Mouse (Mus musculus) macrophage (primary cell): ENCODE data around the gene Ddx25. TPM values are rescaled to one million over a fixed set of nuclear protein-coding genes. Genes with fewer than 3 reads are reported as not detected.

Source experiments
- H3K27ac ChIP-seq: fragments of 350-480 bp; formaldehyde crosslinking; 2 replicates; pipeline ENCODE4 v1.9.0; 2021
- H3K36me3 ChIP-seq: fragments of 350-480 bp; formaldehyde crosslinking; 2 replicates; pipeline ENCODE4 v1.9.0; 2021; ENCODE audit errors: inconsistent target
- H3K4me3 ChIP-seq: fragments of 350-480 bp; formaldehyde crosslinking; 2 replicates; pipeline ENCODE4 v1.9.0; 2021; ENCODE audit errors: inconsistent target
- H3K79me2 ChIP-seq: fragments of 350-480 bp; formaldehyde crosslinking; 2 replicates; pipeline ENCODE4 v1.9.0; 2021; ENCODE audit errors: inconsistent target
- whole genome bisulfite sequencing: methylation state at CpG from one replicate; pipeline ENCODE4 v1.1.7; 2026; ENCODE audit warnings: inconsistent platforms; ENCODE audit not compliant: missing documents; 5-methylcytosine and 5-hydroxymethylcytosine counted together
- polyA plus RNA-seq: library from polyadenylated mRNA; stranded (reverse); fragments of 250-400 nt; gene quantifications from 3 replicates; pipeline ENCODE4 v1.2.4, GENCODE M21; 2018; ENCODE audit warnings: inconsistent platforms
- total RNA-seq, 78 experiments: library from RNA; depleted of rRNA; stranded (reverse); fragments of 250-400 nt; gene quantifications; 1 replicate in 9 of 78; 2 replicates in 24 of 78; 3 replicates in 43 of 78; 4 replicates in 2 of 78; pipeline ENCODE4 v1.2.4; 2018; ENCODE audit warnings: inconsistent platforms in 56 of 78

Gene Ddx25
- total RNA-seq (2018; cell fraction: chromatin; rRNA removed): not detected
- total RNA-seq (2018; cell fraction: cytosol; rRNA removed): not detected
- not detected for total RNA-seq (2018; cell fraction: nucleus; rRNA removed)
- polyA plus RNA-seq: not detected in 3 replicates

DNA sequence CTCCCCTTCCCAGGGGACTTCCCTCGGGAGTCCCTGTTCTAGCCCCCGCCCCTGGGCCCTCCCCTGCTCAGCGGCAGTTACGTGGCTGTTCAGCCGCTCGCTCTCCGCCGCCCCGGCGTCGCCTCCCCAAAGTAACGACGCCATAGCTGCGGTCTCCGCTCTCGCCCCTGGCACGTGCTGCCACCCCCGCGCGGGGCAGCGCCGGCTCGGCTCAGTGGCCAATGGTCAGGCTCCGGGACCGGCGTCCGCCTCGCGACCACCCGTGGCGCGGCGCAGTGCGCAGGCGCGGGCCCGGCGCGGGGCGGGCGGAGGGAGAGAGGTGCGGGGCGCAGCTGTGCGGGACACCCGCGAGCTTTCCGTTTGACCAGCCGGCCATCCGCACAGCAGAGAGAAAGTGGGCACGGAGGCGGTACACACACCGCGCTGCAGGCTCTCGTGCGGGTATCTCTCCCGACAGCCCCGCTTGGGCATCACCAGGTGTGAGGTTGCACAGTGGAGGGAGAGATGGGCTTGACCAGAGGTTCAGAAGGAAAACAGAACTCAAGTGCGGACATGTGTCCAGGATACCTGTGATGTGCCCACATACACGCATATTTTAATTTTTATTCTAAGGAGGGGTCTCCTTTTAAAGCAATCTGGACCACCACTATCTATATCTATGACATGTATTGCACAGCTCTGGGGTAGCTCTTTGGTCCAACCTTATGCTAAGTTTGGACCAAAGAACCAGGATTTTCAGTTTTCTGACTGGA lies at the start of gene Ddx25, which contains the start of gene Pus3:
Gene Ddx25 (minus strand): TSS at position 272 of the 752 bp plus-strand sequence.
Gene Pus3 (plus strand): TSS at position 339 of the 752 bp plus-strand sequence.
- Histone ChIP-seq H3K27ac (peak within 1 kb of the TSS; percentile 15; the same call in 1 of the 2 replicates), H3K36me3 (no peaks in the 10 kb centered on the region), H3K79me2 (peaks cover 41% of the 10 kb centered on the region), H3K4me3 (peak within 1 kb of the TSS; percentile 90)
- WGBS: 4% methylated on average over 49 of the region's 59 CpGs

DNA sequence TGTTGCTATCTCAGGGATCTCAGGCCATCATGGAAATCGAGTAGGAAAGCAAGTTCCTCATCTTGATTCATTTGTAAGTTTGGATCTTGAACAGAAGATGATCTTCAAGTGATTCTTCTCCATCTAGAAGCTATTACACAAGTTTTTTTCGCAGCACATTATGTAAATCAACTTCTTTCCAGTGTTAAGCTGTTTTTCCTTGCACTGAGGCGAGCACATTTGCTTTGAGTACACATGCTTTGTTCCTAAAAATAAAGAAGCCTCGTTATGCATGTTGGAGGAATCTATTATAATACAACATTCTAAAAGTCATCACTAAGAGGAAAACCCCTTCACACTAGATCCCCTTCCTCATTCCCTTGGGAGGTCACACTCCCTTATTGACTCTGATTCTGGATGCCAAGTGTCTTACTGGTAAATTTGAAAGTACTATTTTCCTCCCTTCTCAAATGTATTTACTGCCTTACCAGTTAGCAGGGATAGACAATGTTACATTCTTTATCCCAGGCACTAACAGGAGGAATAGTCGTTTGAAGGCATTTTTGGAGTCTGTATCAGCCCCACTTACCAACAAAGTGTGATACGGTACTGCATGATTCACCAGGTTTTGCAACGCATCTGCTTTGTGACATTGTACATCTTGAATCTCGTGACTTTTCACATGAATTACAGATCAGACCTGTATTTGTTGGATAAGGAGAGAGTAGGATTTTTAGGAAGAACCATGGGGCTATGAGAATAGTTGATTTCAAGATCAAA lies 49.5 kb upstream of the Ddx25 start:
- no peaks in the 10 kb centered on the region for H3K79me2 ChIP-seq
- H3K27ac ChIP-seq: no peak overlapping the region
- no peak overlapping the region for H3K4me3 ChIP-seq
- 84% methylated on average over 8 of the region's 8 CpGs for WGBS
- no peaks in the 10 kb centered on the region for H3K36me3 ChIP-seq

DNA sequence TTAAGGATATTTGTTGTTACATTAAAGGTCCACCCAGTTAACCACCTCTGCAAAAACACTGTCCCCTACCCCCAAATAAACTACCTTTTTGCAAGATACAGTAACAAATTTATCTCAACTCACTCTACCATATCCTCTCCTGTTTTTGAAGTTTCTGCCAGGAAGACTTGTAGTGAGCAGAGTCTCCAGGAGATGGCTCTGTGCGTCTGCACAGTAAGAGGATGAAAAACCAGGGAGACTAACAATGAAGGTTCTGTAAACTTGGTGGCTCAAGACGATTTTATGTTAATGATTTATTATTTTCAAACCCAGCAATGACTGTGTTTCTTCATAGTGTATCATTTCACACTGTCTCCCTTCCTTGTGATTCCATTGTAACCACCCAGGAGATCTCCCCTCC lies 34.6 kb upstream of the Ddx25 start:
- Histone ChIP-seq H3K27ac (no peak overlapping the region), H3K36me3 (no peaks in the 10 kb centered on the region), H3K4me3 (no peak overlapping the region), H3K79me2 (no peaks in the 10 kb centered on the region)
- 12% methylated on average over 2 of the region's 2 CpGs for WGBS

DNA sequence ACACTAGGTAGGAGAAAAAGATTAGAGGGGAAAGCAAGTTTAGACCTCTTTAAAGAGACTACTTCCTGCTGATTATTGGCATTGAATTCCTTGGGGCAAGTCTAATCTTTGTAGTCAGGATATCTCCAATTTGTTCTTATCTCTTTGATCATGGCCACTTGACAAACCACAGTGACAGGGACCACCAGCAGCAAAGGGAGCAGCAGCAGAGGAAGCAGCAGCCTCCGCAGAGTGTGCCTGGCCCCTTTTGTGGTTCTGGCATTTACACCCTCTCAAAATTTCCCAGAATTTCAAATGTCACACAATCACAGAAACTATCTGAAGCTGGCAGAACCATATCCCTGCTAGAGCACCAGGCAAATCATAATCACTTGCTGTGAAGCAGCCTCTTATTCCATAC lies 29.3 kb upstream of the Ddx25 start:
- Histone ChIP-seq H3K36me3 (no peaks in the 10 kb centered on the region), H3K27ac (no peak overlapping the region), H3K4me3 (no peak overlapping the region), H3K79me2 (no peaks in the 10 kb centered on the region)
- WGBS: 25% methylated on average over 1 of the region's 1 CpGs

DNA sequence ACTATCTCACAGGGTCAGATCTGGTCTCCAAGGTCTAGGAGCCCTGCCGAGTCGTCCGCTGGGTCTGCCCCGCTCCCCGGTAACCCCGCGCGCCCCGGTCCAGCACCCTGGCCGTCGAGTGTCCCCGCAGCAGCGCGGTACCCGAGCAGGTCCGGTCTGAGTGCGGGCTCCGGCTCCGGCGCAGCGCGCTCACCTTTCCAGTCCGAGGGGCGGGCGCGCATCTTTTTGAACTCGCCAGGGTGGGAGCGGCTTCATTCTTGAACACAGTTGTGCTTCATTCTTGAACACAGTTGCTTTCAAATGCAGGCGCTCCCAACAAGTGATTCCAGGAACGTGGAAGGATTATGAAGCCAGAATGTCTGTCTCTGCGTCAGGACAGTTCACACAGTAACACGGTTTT lies 16.1 kb upstream of the Ddx25 start:
- H3K79me2 ChIP-seq: peaks cover 2% of the 10 kb centered on the region; the same call in 1 of the 2 replicates
- no peak overlapping the region for H3K27ac ChIP-seq
- WGBS: 19% methylated on average over 31 of the region's 32 CpGs
- H3K36me3 ChIP-seq: no peaks in the 10 kb centered on the region
- H3K4me3 ChIP-seq: no peak overlapping the region

DNA sequence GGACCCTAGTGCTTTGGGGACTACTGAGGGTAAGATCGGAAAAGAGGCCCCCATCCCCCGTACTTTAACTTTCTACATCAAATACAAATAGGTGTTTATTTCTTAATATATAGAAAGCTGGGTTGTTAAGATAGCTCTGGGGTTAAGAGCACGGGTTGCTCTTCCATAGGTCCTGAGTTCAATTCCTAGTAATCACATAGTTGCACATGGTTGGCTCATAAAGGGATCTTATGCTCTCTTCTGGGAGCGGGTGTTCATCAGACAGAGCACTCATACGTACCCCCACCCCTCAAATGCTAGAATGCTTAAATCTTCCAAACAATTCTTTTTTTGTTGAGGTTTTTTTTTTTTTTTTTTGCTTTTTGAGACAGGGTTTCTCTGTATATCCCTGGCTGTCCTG lies 12.3 kb upstream of the Ddx25 start:
- H3K27ac ChIP-seq: peak overlapping the region; percentile 25; the same call in 1 of the 2 replicates
- H3K4me3 ChIP-seq: peak overlapping the region; percentile 77
- peaks cover 4% of the 10 kb centered on the region; the same call in 1 of the 2 replicates for H3K36me3 ChIP-seq
- WGBS: 22% methylated on average over 5 of the region's 5 CpGs
- peaks cover 34% of the 10 kb centered on the region for H3K79me2 ChIP-seq

DNA sequence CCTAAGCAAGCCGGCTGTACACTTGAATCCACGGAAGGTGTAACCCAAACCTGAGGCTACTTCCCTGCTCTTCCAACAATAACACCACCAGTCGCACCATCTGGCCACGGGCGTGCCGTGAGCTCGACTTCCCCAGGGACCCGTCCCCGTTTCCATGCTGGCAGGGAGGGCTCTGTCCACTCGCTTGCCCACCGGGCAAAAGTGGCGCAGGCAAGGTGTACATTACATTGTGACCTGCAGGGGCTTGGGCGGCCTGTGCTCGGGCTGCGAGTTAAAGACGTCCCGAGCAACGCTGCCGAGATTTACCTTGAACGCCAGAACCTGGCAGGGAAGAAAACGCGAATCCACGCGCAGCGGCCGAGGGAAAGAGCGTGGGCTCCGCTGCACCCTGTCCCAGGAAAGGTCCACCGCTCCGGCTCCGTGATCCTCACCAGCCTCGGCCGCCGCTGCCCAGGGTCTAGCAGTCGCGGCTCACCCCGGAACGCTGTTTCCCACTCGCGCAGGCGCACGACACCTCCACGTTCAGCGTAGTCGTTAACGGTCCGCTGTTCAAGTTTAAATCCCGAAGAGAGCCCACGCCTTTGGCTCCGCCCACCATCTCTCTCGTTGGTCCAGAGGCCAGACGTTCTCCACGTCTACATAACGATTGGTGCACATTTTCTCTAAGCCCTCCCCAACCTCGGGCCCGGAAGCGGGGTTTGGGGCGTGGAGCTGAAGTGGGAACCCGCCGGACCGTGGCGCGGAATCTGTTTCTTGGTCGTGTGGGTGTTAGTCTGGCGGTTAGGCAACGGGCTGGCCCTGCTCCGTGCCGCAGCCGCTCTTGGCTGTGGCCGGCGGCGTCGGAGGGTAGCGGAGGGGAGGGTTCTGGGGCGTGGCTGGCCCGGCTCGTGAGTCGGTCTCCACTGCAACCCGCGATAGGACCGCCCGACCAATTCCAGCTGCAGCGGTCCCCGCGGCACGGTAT lies 11.5 kb upstream of the Ddx25 start, which contains the start of the genes Pate2 and Hyls1:
Gene Pate2 (plus strand): TSS at position 714 of the 964 bp plus-strand sequence.
Gene Hyls1 (minus strand): TSS at position 828 of the 964 bp plus-strand sequence.
- WGBS: under 1% methylated on average over 79 of the region's 86 CpGs
- Histone ChIP-seq H3K27ac (peak within 1 kb of the TSS; percentile 61), H3K79me2 (peaks cover 40% of the 10 kb centered on the region), H3K36me3 (peaks cover 4% of the 10 kb centered on the region; the same call in 1 of the 2 replicates), H3K4me3 (peak within 1 kb of the TSS; percentile 77)

DNA sequence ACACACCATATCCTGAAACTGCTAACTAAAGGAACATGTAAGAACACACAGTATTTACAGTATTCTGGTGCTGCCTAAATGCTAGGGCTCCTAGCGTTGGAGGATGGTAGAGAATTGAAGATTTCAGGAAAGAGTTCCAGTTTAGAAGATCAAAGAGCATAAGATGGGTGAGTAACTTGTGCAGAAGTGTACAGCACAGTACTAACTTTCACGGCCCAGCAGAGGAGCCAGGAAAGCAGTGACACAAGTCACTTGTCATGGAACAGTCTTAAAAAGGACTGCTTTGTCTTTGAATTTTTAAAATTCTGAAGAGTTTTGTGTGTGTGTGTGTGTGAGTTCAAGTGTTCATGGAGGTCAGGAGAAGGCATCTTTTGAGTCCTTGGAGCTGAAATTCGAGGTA lies 9.7 kb upstream of the Ddx25 start:
- H3K36me3 ChIP-seq: peaks cover 4% of the 10 kb centered on the region; the same call in 1 of the 2 replicates
- H3K27ac ChIP-seq: no peak overlapping the region
- WGBS: 97% methylated on average over 3 of the region's 3 CpGs
- peaks cover 59% of the 10 kb centered on the region for H3K79me2 ChIP-seq
- no peak overlapping the region for H3K4me3 ChIP-seq

DNA sequence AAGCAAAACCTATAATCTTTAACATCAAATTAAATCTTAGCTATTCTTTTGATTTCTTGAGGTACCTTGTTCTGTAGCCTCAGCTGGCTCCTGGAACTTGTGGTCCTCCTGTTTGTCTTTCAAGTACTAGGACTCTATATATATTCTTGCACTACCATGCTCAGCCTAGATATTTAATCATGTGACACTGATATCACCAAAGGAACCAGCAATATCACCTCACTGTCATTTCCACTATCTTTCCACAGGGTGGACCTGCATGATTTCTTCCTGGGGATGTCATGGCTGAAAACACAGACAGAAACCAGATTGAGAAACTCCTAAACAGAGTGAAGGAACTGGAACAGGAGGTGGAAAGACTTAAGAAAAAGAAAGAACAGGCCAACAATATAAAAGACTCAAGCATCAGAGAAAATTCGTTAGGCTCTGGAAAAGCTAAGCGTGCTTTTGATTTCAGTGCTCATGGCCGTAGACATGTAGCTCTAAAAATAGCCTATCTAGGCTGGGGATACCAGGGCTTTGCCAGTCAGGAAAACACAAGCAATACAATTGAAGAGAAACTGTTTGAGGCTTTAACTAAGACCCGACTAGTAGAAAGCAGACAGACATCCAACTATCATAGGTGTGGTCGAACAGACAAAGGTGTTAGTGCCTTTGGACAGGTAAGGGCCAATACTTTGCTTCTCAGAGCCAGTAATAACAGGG lies 6.4 kb upstream of the Ddx25 start:
- no peak overlapping the region for H3K27ac ChIP-seq
- no peak overlapping the region for H3K4me3 ChIP-seq
- peaks cover 92% of the 10 kb centered on the region for H3K79me2 ChIP-seq
- WGBS: 97% methylated on average over 5 of the region's 5 CpGs
- H3K36me3 ChIP-seq: peaks cover 4% of the 10 kb centered on the region; the same call in 1 of the 2 replicates

DNA sequence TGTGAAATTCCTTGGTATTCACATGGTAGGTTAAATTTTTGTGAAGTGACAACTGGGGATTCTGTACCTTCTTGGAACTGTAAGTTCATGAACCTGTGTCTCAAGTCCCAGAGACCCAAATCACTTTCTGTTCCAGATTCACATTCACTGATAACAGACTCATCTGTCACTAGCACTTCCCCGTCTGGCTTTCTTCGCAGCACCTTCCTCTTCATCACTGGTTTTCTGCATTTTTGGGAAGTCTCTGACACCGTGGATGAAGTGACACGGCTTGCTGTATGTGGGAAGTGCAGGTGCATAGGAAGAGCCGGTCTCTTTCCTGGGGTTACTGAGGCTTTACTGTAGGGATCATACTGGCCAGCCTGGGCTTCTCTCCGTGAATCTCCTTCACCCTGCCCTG lies 3.3 kb upstream of the Ddx25 start:
- WGBS: 66% methylated on average over 6 of the region's 6 CpGs
- Histone ChIP-seq H3K27ac (no peak overlapping the region), H3K36me3 (peaks cover under 1% of the 10 kb centered on the region; the same call in 1 of the 2 replicates), H3K4me3 (no peak overlapping the region), H3K79me2 (peaks cover 71% of the 10 kb centered on the region)

DNA sequence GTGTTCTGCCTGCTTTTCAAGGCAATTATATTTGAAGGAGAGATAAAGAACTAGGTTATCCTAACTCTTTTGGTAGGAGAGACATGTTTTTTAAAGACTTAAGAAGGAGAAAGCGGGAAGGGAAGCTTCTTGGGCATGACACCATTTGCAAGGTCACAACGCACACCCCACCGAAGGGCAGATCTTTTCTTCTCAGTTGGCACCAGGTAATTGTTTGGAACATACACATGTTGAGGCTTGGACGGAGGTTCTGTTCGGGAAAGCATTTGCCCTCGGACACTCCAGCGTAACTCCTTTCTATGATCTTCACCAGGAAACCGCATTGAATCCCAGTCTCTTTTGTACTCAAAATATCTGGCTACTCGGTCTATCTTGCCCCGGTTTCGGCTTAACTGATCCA lies 2.7 kb upstream of the Ddx25 start:
- Histone ChIP-seq H3K79me2 (peaks cover 66% of the 10 kb centered on the region), H3K27ac (no peak overlapping the region), H3K4me3 (no peak overlapping the region), H3K36me3 (no peaks in the 10 kb centered on the region; the same call in 1 of the 2 replicates)
- 95% methylated on average over 11 of the region's 11 CpGs for WGBS

DNA sequence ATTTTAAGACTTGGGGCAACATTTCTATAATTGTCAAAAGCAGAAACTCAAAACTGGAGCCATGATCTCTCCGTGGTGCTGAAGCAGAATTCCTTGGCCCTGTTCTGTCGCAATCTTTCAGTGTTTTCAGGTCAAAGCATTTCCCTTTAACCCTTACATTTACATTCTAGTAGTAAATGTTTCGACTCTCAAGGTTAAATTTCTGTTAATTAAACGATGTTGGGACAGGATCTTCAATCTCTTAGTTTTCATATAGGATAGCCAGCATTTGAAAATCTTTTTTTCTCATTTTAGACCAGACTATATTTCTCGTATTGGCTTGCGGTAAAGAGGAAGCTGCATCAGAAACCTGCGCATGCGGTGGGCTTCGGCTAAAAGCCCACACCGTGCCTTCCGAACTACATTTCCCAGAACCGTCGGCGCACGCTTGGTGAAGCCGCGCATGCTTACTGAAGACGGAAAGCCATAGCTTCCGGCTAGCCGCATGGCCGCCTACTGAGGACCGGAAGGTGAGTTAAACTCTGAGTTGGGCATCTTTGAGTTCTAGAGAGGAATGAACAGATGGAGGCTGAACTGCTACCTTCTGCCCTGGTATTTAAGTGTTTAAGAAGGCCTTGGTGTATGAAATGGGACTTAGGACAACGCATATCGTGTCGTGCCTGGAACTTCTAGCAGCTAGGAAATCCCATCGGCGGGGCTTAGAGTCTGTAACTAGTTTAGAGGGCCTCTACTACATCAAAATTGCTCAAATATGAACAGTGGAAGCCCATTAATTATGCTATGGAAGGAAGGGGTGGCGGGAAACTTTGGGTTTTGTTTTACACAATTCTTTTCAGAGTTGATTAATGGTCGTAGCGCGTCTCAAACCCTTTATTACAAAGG lies 922 bp upstream of the Ddx25 start:
- Histone ChIP-seq H3K36me3 (no peaks in the 10 kb centered on the region), H3K27ac (peak overlapping the region; percentile 15; the same call in 1 of the 2 replicates), H3K79me2 (peaks cover 49% of the 10 kb centered on the region), H3K4me3 (peak overlapping the region; percentile 90)
- WGBS: 2% methylated on average over 31 of the region's 31 CpGs
